Mouse (Mus musculus) embryonic facial prominence, embryonic 12.5 days (tissue): ENCODE results near the gene Numb. TPM values are rescaled to one million over a fixed set of nuclear protein-coding genes. Genes with fewer than 3 reads are reported as not detected.
"Not testable (repeated sequence)": the region's sequence is repeated elsewhere in the genome, so short reads cannot be mapped to it uniquely, and the experiment has no call there.

Source experiments
- ATAC-seq: fragments of 200-750 bp; cut with Nextera tagmentation; 2 replicates; pipeline ENCODE4 v1.8.0; 2017; ENCODE audit not compliant: insufficient number of reproducible peaks, insufficient read depth, low FRiP score, low TSS enrichment
- H3K27ac ChIP-seq: fragments of 300-500 bp; sonication (generic); 2 replicates; pipeline ENCODE4 v1.5.1; 2016; ENCODE audit warnings: mild to moderate bottlenecking
- H3K27me3 ChIP-seq: fragments of 300-500 bp; sonication (generic); 2 replicates; pipeline ENCODE4 v1.6.1; 2016; ENCODE audit warnings: mild to moderate bottlenecking, moderate library complexity
- H3K36me3 ChIP-seq: fragments of 300-500 bp; sonication (generic); 2 replicates; pipeline ENCODE4 v1.6.1; 2016; ENCODE audit warnings: mild to moderate bottlenecking
- H3K4me1 ChIP-seq: fragments of 300-500 bp; sonication (generic); 2 replicates; pipeline ENCODE4 v1.6.1; 2016
- H3K4me2 ChIP-seq: fragments of 300-500 bp; sonication (generic); replicated peaks from 2 replicates; pipeline ENCODE4 v1.6.1; 2016; ENCODE audit warnings: mild to moderate bottlenecking, moderate library complexity
- H3K4me3 ChIP-seq: fragments of 300-500 bp; sonication (generic); 2 replicates; pipeline ENCODE4 v1.5.1; 2016; ENCODE audit warnings: mild to moderate bottlenecking
- H3K9ac ChIP-seq: fragments of 300-500 bp; sonication (generic); 2 replicates; pipeline ENCODE4 v1.6.1; 2016; ENCODE audit warnings: mild to moderate bottlenecking, moderate library complexity
- H3K9me3 ChIP-seq: fragments of 300-500 bp; sonication (generic); 2 replicates; pipeline ENCODE4 v1.6.1; 2016; ENCODE audit warnings: mild to moderate bottlenecking, moderate library complexity
- WGBS: fragments of 180-500 bp; shearing (Covaris S2); methylation state at CpG from one replicate; pipeline ENCODE4 v1.1.7; 2016; 5-methylcytosine and 5-hydroxymethylcytosine counted together
- polyA plus RNA-seq: library from polyadenylated mRNA; unstranded; fragments of >200 nt; fragmentation: Nextera tagmentation; extraction: Ambion mirVana; gene quantifications from 2 replicates; pipeline ENCODE4 v1.2.1, GENCODE M21; 2016

Numb gene
- polyA plus RNA-seq, 1 experiment from 2014 or later = 40.2 TPM

GRCm38 (mm10) chr12:83920721-83921441 lies 853 bp downstream of the Numb start:
- H3K4me1 ChIP-seq = peaks cover 15% of the 10 kb centered on the region
- no peaks in the 10 kb centered on the region for H3K9me3 ChIP-seq
- peak overlapping the region; percentile 83 for H3K4me2 ChIP-seq
- peak overlapping the region; percentile 91 for H3K9ac ChIP-seq
- H3K27me3 ChIP-seq = no peaks in the 10 kb centered on the region
- 2% methylated on average over 31 of the region's 31 CpGs for WGBS
- ATAC-seq = no peak
- peak overlapping the region; percentile 93 for H3K27ac ChIP-seq
- H3K36me3 ChIP-seq = no peaks in the 10 kb centered on the region
- peak overlapping the region; percentile 94 for H3K4me3 ChIP-seq

- H3K36me3 ChIP-seq = peaks cover 2% of the 10 kb centered on the region; the same call in 1 of the 2 replicates
- no peak overlapping the region for H3K4me3 ChIP-seq
- no peak overlapping the region for H3K27ac ChIP-seq
- no peaks in the 10 kb centered on the region for H3K27me3 ChIP-seq
- no peak overlapping the region for H3K9ac ChIP-seq
- WGBS = 77% methylated on average over 9 of the region's 9 CpGs
- no peaks in the 10 kb centered on the region for H3K9me3 ChIP-seq
- H3K4me1 ChIP-seq = peaks cover 6% of the 10 kb centered on the region; the same call in 1 of the 2 replicates
- H3K4me2 ChIP-seq = no peak overlapping the region
- ATAC-seq = no peak
Observed at GRCm38 (mm10) chr12:83916884-83917283, 4.8 kb downstream of the Numb start.

DNA sequence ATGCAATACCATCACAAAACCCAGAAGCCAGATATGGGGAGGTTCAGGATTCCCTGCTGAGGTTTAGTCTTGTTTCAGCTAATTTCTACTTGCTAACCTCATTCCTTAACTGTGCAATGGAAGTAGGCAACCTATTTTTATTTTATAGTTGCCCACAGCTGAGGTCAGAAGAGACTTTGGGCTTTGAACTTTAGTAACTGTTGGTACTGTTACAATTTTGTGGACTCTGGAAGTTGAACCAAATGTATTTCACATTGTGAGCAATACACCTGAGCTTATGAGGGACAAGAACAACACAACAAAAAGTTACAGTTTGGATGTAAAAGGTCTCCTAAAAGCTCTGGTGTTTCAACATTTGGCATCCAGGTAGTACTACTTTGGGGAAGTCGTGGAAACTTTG lies 6.9 kb downstream of the Numb start:
- 80% methylated on average over 1 of the region's 1 CpGs for WGBS
- no peak for ATAC-seq
- H3K4me2 ChIP-seq = no peak overlapping the region
- H3K4me3 ChIP-seq = no peak overlapping the region
- no peak overlapping the region for H3K9ac ChIP-seq
- H3K36me3 ChIP-seq = peaks cover 2% of the 10 kb centered on the region; the same call in 1 of the 2 replicates
- H3K9me3 ChIP-seq = no peaks in the 10 kb centered on the region
- no peaks in the 10 kb centered on the region for H3K27me3 ChIP-seq
- 0 out of 2 replicates have a peak, but pooled peaks cover under 1% of the 10 kb centered on the region for H3K4me1 ChIP-seq
- no peak overlapping the region for H3K27ac ChIP-seq

GRCm38 (mm10) chr12:83914202-83914740 lies 7.5 kb downstream of the Numb start:
- no peak for ATAC-seq

DNA sequence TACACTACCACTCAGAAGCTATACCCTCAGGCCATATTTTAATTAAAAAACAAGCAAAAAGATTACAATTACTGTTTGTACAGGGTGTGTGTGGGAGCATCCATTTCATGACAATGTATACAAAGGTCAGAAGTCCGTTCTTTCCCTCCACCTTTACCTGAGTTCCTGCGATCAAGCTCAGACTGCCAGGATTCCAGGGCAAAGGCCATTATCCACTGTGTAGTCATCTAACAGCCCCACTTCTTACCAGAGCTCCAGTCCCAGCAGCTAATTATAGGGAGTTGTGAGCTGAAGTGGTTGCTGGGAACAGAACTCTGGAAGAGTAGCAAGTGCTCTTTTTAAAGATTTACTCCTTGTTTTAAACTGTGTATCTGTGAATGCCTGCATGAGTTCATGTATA lies 11.3 kb downstream of the Numb start:
- Histone ChIP-seq H3K9ac (no peak overlapping the region), H3K4me2 (no peak overlapping the region), H3K4me3 (no peak overlapping the region), H3K36me3 (peaks cover 2% of the 10 kb centered on the region; the same call in 1 of the 2 replicates), H3K27me3 (no peaks in the 10 kb centered on the region), H3K4me1 (no peaks in the 10 kb centered on the region), H3K9me3 (no peaks in the 10 kb centered on the region), H3K27ac (no peak overlapping the region)
- no peak for ATAC-seq
- 84% methylated on average over 2 of the region's 2 CpGs for WGBS

More at GRCm38 (mm10) chr12:83914202-83914740, 7.5 kb downstream of the Numb start:
- H3K9ac ChIP-seq = no peak overlapping the region
- H3K4me3 ChIP-seq = no peak overlapping the region
- peaks cover 2% of the 10 kb centered on the region; the same call in 1 of the 2 replicates for H3K36me3 ChIP-seq
- H3K9me3 ChIP-seq = no peaks in the 10 kb centered on the region
- H3K4me1 ChIP-seq = no peaks in the 10 kb centered on the region
- H3K4me2 ChIP-seq = no peak overlapping the region
- no peaks in the 10 kb centered on the region for H3K27me3 ChIP-seq
- WGBS = 92% methylated on average over 4 of the region's 4 CpGs
- no peak overlapping the region for H3K27ac ChIP-seq

DNA sequence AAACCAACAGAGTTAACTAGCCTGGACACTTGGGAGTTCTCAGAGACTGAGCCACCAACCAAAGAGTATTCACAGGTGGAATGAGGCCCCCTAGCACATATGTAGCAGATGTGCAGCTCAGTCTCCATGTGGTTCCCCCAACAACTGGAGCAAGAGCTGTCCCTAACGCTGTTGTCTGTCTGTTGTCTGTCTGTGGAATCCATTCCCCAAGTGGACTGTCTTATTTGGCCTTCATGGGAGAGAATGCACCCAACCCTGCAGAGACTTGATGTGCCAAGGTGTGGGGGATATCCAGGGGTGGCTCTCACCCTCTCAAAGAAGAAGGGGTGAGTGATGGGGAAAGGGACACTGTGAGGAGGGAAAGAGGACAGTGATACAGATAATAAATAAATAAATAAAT lies 28.8 kb downstream of the Numb start:
- no peak overlapping the region for H3K9ac ChIP-seq
- peaks cover 11% of the 10 kb centered on the region for H3K36me3 ChIP-seq
- H3K4me2 ChIP-seq = no peak overlapping the region
- H3K9me3 ChIP-seq = no peaks in the 10 kb centered on the region
- no peaks in the 10 kb centered on the region for H3K4me1 ChIP-seq
- H3K27me3 ChIP-seq = no peaks in the 10 kb centered on the region
- no peak overlapping the region for H3K4me3 ChIP-seq
- no peak overlapping the region for H3K27ac ChIP-seq
- 86% methylated on average over 1 of the region's 1 CpGs for WGBS
- ATAC-seq = no peak

DNA sequence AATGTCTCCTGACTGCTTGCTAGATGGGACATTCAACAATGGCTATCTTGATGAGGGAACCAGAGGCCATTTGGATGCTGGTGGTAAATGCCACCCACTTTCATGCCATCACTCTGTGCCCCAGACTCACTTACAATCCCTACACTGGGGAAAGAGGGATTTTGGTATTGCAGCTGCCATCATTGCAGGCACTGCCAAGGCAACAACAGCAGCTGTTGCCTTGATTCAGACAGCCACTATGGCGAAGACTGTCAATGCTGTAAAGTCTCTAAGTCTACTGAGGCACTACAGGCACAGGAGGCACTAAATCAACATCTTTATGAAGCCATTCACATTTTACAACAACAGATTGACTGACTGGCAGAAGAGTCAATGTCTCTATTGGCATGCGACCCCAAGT lies 30.5 kb downstream of the Numb start:
- no peak overlapping the region for H3K9ac ChIP-seq
- peaks cover 11% of the 10 kb centered on the region for H3K36me3 ChIP-seq
- no peak overlapping the region for H3K4me3 ChIP-seq
- no peak overlapping the region for H3K4me2 ChIP-seq
- no peak for ATAC-seq
- H3K9me3 ChIP-seq = no peaks in the 10 kb centered on the region
- no peaks in the 10 kb centered on the region for H3K27me3 ChIP-seq
- H3K4me1 ChIP-seq = no peaks in the 10 kb centered on the region
- H3K27ac ChIP-seq = no peak overlapping the region
- WGBS = 92% methylated on average over 2 of the region's 2 CpGs

GRCm38 (mm10) chr12:83889128-83889527 lies 32.6 kb downstream of the Numb start:
- peaks cover 11% of the 10 kb centered on the region for H3K36me3 ChIP-seq
- H3K9ac ChIP-seq = no peak overlapping the region
- no peaks in the 10 kb centered on the region for H3K27me3 ChIP-seq
- H3K4me2 ChIP-seq = no peak overlapping the region
- H3K27ac ChIP-seq = no peak overlapping the region
- ATAC-seq = no peak
- no peaks in the 10 kb centered on the region for H3K9me3 ChIP-seq
- no peaks in the 10 kb centered on the region for H3K4me1 ChIP-seq
- 89% methylated on average over 1 of the region's 1 CpGs for WGBS
- no peak overlapping the region for H3K4me3 ChIP-seq

DNA sequence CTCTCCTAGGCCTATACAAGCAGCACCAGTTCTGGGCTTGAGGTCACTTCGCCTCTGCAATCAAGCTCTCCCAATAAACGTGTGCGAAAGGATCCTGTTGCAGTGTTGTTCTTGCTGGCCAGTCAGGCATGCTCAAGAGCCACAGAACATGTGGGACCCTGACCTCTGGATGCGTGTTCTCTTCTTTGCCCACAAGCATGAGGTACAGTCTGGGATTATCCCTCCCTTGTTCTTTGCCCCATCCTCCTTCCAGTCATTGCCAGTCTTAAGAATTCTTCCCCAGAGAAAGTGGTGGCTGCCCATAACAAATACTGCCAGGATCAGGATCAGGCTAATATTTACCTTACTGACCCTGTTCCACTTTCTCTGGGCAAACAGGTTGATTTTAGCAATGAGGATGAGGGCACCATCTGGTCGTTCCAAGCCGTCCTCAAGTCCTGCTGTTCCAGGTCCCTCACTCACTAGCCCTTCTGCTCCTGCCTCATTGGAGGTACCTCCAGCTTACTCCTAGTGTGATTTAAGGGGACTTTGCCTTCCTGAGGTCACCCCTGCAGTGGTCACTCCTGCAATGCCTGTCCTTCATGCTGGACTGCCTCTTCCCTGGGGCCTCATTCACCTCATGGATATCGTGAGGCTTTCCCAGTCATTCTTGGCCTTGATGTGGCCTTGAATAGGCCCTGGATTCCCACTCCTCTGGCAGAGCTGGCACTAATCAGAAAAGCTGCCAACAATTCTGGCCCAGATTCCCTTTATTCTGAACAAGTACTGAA lies 36.0 kb downstream of the Numb start:
- WGBS = 92% methylated on average over 7 of the region's 7 CpGs

DNA sequence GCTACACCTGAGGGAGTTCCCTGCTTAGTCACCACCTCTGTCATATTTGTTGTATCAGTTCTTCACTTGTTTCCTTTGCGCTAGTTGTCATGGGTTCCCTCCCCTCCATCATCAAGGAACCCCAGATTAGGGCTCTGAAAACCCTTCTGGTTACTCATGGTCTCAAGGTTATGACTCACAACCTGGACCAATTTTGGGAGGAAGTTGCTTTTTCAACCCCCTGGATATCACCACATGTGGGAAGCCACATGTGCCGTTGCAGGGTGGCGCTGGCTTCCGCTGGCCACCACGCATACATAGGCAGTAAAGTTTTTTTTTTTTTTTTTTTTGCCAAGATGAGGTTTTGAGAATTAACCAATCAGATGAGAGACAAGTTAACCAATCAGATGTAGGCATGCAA lies 36.7 kb downstream of the Numb start:
- not testable (repeated sequence) for H3K27ac ChIP-seq, ATAC-seq, H3K9me3 ChIP-seq, H3K4me1 ChIP-seq, H3K36me3 ChIP-seq, H3K27me3 ChIP-seq, H3K4me2 ChIP-seq, H3K9ac ChIP-seq, H3K4me3 ChIP-seq
- WGBS = 94% methylated on average over 5 of the region's 5 CpGs

More for the DNA sequence above, 36.0 kb downstream of the Numb start:
- Histone ChIP-seq H3K4me3 (no peak overlapping the region), H3K36me3 (no peaks in the 10 kb centered on the region), H3K4me2 (no peak overlapping the region), H3K27me3 (no peaks in the 10 kb centered on the region), H3K9me3 (no peaks in the 10 kb centered on the region), H3K27ac (no peak overlapping the region), H3K9ac (no peak overlapping the region), H3K4me1 (no peaks in the 10 kb centered on the region)
- ATAC-seq = no peak

GRCm38 (mm10) chr12:83882503-83882902 lies 39.2 kb downstream of the Numb start:
- Histone ChIP-seq H3K4me3 (no peak overlapping the region), H3K4me1 (no peaks in the 10 kb centered on the region), H3K27me3 (no peaks in the 10 kb centered on the region), H3K9ac (no peak overlapping the region), H3K4me2 (no peak overlapping the region), H3K27ac (no peak overlapping the region), H3K9me3 (no peaks in the 10 kb centered on the region), H3K36me3 (no peaks in the 10 kb centered on the region)
- no peak for ATAC-seq
- 83% methylated on average over 7 of the region's 7 CpGs for WGBS

DNA sequence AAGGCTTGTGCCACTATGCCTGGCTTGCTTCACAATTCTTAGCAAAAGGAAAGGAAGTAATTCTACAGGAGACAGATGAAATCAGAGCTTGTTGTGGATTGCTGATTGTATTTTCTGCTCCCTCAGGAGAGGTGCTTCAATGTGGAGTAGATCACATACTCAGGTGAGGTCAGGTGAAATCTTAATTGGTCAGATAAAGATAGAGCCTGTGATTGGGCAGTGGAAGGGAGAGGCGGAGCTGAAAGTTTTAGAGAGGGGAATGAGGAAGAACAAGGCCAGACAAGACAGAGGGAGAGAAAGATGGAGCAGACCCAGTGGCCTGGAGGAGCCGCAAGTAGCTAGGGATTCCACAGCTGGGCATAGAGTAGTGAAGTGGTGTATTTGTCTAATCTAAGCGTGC lies 39.6 kb downstream of the Numb start:
- Histone ChIP-seq H3K27ac (no peak overlapping the region), H3K4me1 (no peaks in the 10 kb centered on the region), H3K9me3 (no peaks in the 10 kb centered on the region), H3K36me3 (no peaks in the 10 kb centered on the region), H3K27me3 (no peaks in the 10 kb centered on the region), H3K4me2 (no peak overlapping the region), H3K4me3 (no peak overlapping the region), H3K9ac (no peak overlapping the region)
- no peak for ATAC-seq
- WGBS = 85% methylated on average over 3 of the region's 3 CpGs
